Mouse (Mus musculus): ENCODE data around the gene Cers2. TPM values are rescaled to one million over a fixed set of nuclear protein-coding genes. Genes with fewer than 3 reads are reported as not detected.

The Cers2 gene
- polyA plus RNA-seq, 1 experiment, result not detected

- 83% methylated on average over 1 of the region's 1 CpGs for WGBS
These were observed 37.4 kb upstream of the Cers2 start for GRCm38 (mm10) chr3:95277149-95277551.

GRCm38 (mm10) chr3:95280747-95281146 is 33.8 kb upstream of the Cers2 start:
- H3K4me3 ChIP-seq (ENCODE audit: insufficient read depth, low read depth, low read length), result peak overlapping the region; percentile 98
- H3K27ac ChIP-seq (ENCODE audit: insufficient read depth, low read depth, low read length), result peak overlapping the region; percentile 97; the same call in 1 of the 2 replicates
- TF ChIP-seq CTCF (IDR thresholded peaks at IDR 0.05; ENCODE audit: insufficient read depth, low read depth, low read length) (no peak), POLR2A (IDR thresholded peaks at IDR 0.05; ENCODE audit: insufficient read depth, low read depth, low read length) (no peak)
- peaks cover 12% of the 10 kb centered on the region for H3K4me1 ChIP-seq (ENCODE audit: control insufficient read depth, insufficient read depth, low read length)
- WGBS, result 13% methylated on average over 8 of the region's 8 CpGs

More at GRCm38 (mm10) chr3:95277149-95277551, 37.4 kb upstream of the Cers2 start:
- TF ChIP-seq CTCF (IDR thresholded peaks at IDR 0.05; ENCODE audit: insufficient read depth, low read depth, low read length) (no peak), POLR2A (IDR thresholded peaks at IDR 0.05; ENCODE audit: insufficient read depth, low read depth, low read length) (no peak)
- H3K27ac ChIP-seq (ENCODE audit: insufficient read depth, low read depth, low read length), result 0 out of 2 replicates have a peak overlapping the region, but pooled peaks have one; percentile 23
- H3K4me1 ChIP-seq (ENCODE audit: control insufficient read depth, insufficient read depth, low read length), result peaks cover 13% of the 10 kb centered on the region
- no peak overlapping the region for H3K4me3 ChIP-seq (ENCODE audit: insufficient read depth, low read depth, low read length)

- TF ChIP-seq CTCF (IDR thresholded peaks at IDR 0.05; ENCODE audit: insufficient read depth, low read depth, low read length), result 0 out of 2 replicates have a peak, but pooled peaks have one; percentile 4
- no peak for TF ChIP-seq POLR2A (IDR thresholded peaks at IDR 0.05; ENCODE audit: insufficient read depth, low read depth, low read length)
- WGBS, result under 1% methylated on average over 53 of the region's 53 CpGs
These were observed 33.1 kb upstream of the Cers2 start, which contains the start of the genes Mindy1 and Prune1 for GRCm38 (mm10) chr3:95281216-95282126. TSS of gene Mindy1 (plus strand) at chr3:95281345. TSS of gene Prune1 (minus strand) at chr3:95282076.

GRCm38 (mm10) chr3:95282381-95282864 is 32.2 kb upstream of the Cers2 start:
- H3K4me1 ChIP-seq (ENCODE audit: control insufficient read depth, insufficient read depth, low read length), result peaks cover 15% of the 10 kb centered on the region
- under 1% methylated on average over 11 of the region's 11 CpGs for WGBS
- H3K4me3 ChIP-seq (ENCODE audit: insufficient read depth, low read depth, low read length), result peak overlapping the region; percentile 74
- no peak for TF ChIP-seq POLR2A (IDR thresholded peaks at IDR 0.05; ENCODE audit: insufficient read depth, low read depth, low read length)
- TF ChIP-seq CTCF (IDR thresholded peaks at IDR 0.05; ENCODE audit: insufficient read depth, low read depth, low read length), result no peak
- H3K27ac ChIP-seq (ENCODE audit: insufficient read depth, low read depth, low read length), result peak overlapping the region; percentile 91

More at GRCm38 (mm10) chr3:95281216-95282126, 33.1 kb upstream of the Cers2 start, which contains the start of the genes Mindy1 and Prune1:
- Histone ChIP-seq H3K27ac (ENCODE audit: insufficient read depth, low read depth, low read length) (peak within 1 kb of the TSS; percentile 97), H3K4me1 (ENCODE audit: control insufficient read depth, insufficient read depth, low read length) (peaks cover 13% of the 10 kb centered on the region), H3K4me3 (ENCODE audit: insufficient read depth, low read depth, low read length) (peak within 1 kb of the TSS; percentile 98)

DNA sequence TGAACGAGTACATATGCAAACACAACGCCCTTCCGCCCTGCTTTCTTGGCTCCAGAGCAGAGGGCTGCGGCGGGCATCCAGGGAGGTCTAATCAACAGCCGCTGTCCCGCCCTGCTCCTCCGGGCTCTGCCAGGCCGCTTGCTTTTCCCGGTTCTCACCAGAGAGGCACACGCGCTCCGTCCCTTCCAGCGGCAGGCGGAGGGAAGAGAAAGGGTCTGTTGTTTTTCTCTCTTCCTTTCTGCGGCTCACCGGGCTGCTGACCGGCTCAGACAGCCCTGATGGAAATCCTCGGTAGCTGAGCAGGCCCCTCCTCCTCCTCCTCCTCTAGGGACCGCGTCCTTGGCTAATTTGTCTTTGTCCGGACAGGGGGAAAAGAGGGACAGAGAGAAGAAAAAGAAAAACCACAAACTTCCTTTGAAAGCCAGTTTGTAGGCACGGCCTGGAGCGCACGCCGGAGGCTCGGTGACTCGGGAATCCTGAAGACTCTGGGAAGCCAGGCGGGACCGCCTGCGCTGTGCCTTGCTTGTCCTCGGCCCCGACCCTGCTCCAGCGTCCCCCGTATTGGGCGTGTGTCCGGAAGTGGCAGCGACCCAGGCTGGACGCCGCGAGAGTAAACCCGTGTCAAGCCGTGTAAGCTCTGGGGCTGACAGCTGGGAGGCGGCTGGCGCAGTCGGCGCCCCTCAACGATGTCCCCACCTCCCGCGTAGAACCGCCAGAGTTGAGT is 31.6 kb upstream of the Cers2 start:
- WGBS, result 0% methylated on average over 51 of the region's 51 CpGs
- TF ChIP-seq POLR2A (IDR thresholded peaks at IDR 0.05; ENCODE audit: insufficient read depth, low read depth, low read length), result no peak
- no peak for TF ChIP-seq CTCF (IDR thresholded peaks at IDR 0.05; ENCODE audit: insufficient read depth, low read depth, low read length)
- peaks cover 15% of the 10 kb centered on the region for H3K4me1 ChIP-seq (ENCODE audit: control insufficient read depth, insufficient read depth, low read length)
- H3K4me3 ChIP-seq (ENCODE audit: insufficient read depth, low read depth, low read length), result peak overlapping the region; percentile 74
- H3K27ac ChIP-seq (ENCODE audit: insufficient read depth, low read depth, low read length), result peak overlapping the region; percentile 91

GRCm38 (mm10) chr3:95283589-95283941 is 31.0 kb upstream of the Cers2 start:
- WGBS, result 0% methylated on average over 7 of the region's 7 CpGs
- peak overlapping the region; percentile 91 for H3K27ac ChIP-seq (ENCODE audit: insufficient read depth, low read depth, low read length)
- peaks cover 15% of the 10 kb centered on the region for H3K4me1 ChIP-seq (ENCODE audit: control insufficient read depth, insufficient read depth, low read length)
- no peak for TF ChIP-seq CTCF (IDR thresholded peaks at IDR 0.05; ENCODE audit: insufficient read depth, low read depth, low read length)
- peak overlapping the region; percentile 74 for H3K4me3 ChIP-seq (ENCODE audit: insufficient read depth, low read depth, low read length)

GRCm38 (mm10) chr3:95284062-95284461 is 30.5 kb upstream of the Cers2 start:
- Histone ChIP-seq H3K4me1 (ENCODE audit: control insufficient read depth, insufficient read depth, low read length) (peaks cover 15% of the 10 kb centered on the region), H3K4me3 (ENCODE audit: insufficient read depth, low read depth, low read length) (peak overlapping the region; percentile 16; the same call in 1 of the 2 replicates), H3K27ac (ENCODE audit: insufficient read depth, low read depth, low read length) (peak overlapping the region; percentile 41; the same call in 1 of the 2 replicates)
- WGBS, result 7% methylated on average over 1 of the region's 1 CpGs
- TF ChIP-seq CTCF (IDR thresholded peaks at IDR 0.05; ENCODE audit: insufficient read depth, low read depth, low read length) (no peak), POLR2A (IDR thresholded peaks at IDR 0.05; ENCODE audit: insufficient read depth, low read depth, low read length) (no peak)

- no peak overlapping the region for H3K27ac ChIP-seq (ENCODE audit: insufficient read depth, low read depth, low read length)
These were observed 29.9 kb upstream of the Cers2 start for GRCm38 (mm10) chr3:95284501-95285281.

More at GRCm38 (mm10) chr3:95284501-95285281, 29.9 kb upstream of the Cers2 start:
- H3K4me3 ChIP-seq (ENCODE audit: insufficient read depth, low read depth, low read length), result 0 out of 2 replicates have a peak overlapping the region, but pooled peaks have one; percentile 1
- peaks cover 15% of the 10 kb centered on the region for H3K4me1 ChIP-seq (ENCODE audit: control insufficient read depth, insufficient read depth, low read length)
- WGBS, result 85% methylated on average over 12 of the region's 12 CpGs
- TF ChIP-seq CTCF (IDR thresholded peaks at IDR 0.05; ENCODE audit: insufficient read depth, low read depth, low read length), result no peak
- TF ChIP-seq POLR2A (IDR thresholded peaks at IDR 0.05; ENCODE audit: insufficient read depth, low read depth, low read length), result no peak

All from olfactory bulb, adult 2 months (tissue).